Comparison of ENCODE assay signal across 8 mouse cellular contexts in genomic region chr10:79746774-79747151, GRCm38 (mm10). TPM values are rescaled to one million over a fixed set of nuclear protein-coding genes. Genes with fewer than 3 reads are reported as not detected.
A peak's percentile ranks its signal among the peaks of the same experiment; 100 is the strongest.
DNase-seq lines count a peak whose midpoint lies in the region; ATAC-seq lines count a peak whose summit lies in the region.

No protein-coding gene starts in this region.

- H3K4me2 ChIP-seq in kidney, embryonic 14.5 days (replicated peaks; ENCODE audit: low read depth, low read length) = peak overlapping the region; percentile 38
- H3K4me2 ChIP-seq in embryonic facial prominence, embryonic 13.5 days = peak overlapping the region; percentile 64
- peak overlapping the region; percentile 48 for H3K4me2 ChIP-seq in intestine, embryonic 16.5 days (ENCODE audit: low read depth, low read length)
- peak overlapping the region; percentile 59 for H3K4me2 ChIP-seq in midbrain, embryonic 14.5 days (ENCODE audit: low read length)

- no peaks in the 10 kb centered on the region for H3K27me3 ChIP-seq in kidney, embryonic 14.5 days (ENCODE audit: control insufficient read depth, insufficient read depth, low read length)
- no peaks in the 10 kb centered on the region for H3K27me3 ChIP-seq in embryonic facial prominence, embryonic 13.5 days
- no peaks in the 10 kb centered on the region for H3K27me3 ChIP-seq in intestine, embryonic 16.5 days (replicated peaks; ENCODE audit: control insufficient read depth, insufficient read depth, low read length)
- H3K27me3 ChIP-seq in midbrain, embryonic 14.5 days (ENCODE audit: control insufficient read depth, insufficient read depth, low read length) = no peaks in the 10 kb centered on the region

- no peak overlapping the region; the same call in 1 of the 2 replicates for H3K4me3 ChIP-seq in kidney, embryonic 14.5 days (ENCODE audit: low read length)
- peak overlapping the region; percentile 72 for H3K4me3 ChIP-seq in embryonic facial prominence, embryonic 13.5 days
- peak overlapping the region; percentile 27 for H3K4me3 ChIP-seq in intestine, embryonic 16.5 days (ENCODE audit: low read length)
- H3K4me3 ChIP-seq in midbrain, embryonic 14.5 days (replicated peaks; ENCODE audit: low read depth, low read length) = peak overlapping the region; percentile 65; the same call in 1 of the 2 replicates

- no peaks in the 10 kb centered on the region for H3K9me3 ChIP-seq in kidney, embryonic 14.5 days (ENCODE audit: control insufficient read depth, low read length)
- H3K9me3 ChIP-seq in embryonic facial prominence, embryonic 13.5 days = no peaks in the 10 kb centered on the region
- no peaks in the 10 kb centered on the region for H3K9me3 ChIP-seq in intestine, embryonic 16.5 days (ENCODE audit: control insufficient read depth, low read length)
- no peaks in the 10 kb centered on the region for H3K9me3 ChIP-seq in midbrain, embryonic 14.5 days (ENCODE audit: control insufficient read depth, low read length)

- H3K36me3 ChIP-seq in kidney, embryonic 14.5 days (ENCODE audit: control insufficient read depth, insufficient read depth, low read length) = peaks cover 24% of the 10 kb centered on the region
- peaks cover 29% of the 10 kb centered on the region for H3K36me3 ChIP-seq in embryonic facial prominence, embryonic 13.5 days
- peaks cover 21% of the 10 kb centered on the region for H3K36me3 ChIP-seq in intestine, embryonic 16.5 days (ENCODE audit: control insufficient read depth, insufficient read depth, low read length)
- H3K36me3 ChIP-seq in midbrain, embryonic 14.5 days (ENCODE audit: control insufficient read depth, insufficient read depth, low read length) = peaks cover 23% of the 10 kb centered on the region

- H3K27ac ChIP-seq in kidney, embryonic 14.5 days (ENCODE audit: low read depth, low read length) = no peak overlapping the region
- no peak overlapping the region for H3K27ac ChIP-seq in embryonic facial prominence, embryonic 13.5 days
- H3K27ac ChIP-seq in intestine, embryonic 16.5 days (ENCODE audit: low read length) = no peak overlapping the region
- no peak overlapping the region for H3K27ac ChIP-seq in midbrain, embryonic 14.5 days (replicated peaks; ENCODE audit: low read depth, low read length)

- H3K4me1 ChIP-seq in kidney, embryonic 14.5 days (ENCODE audit: control insufficient read depth, insufficient read depth, low read length) = no peaks in the 10 kb centered on the region
- peaks cover 13% of the 10 kb centered on the region for H3K4me1 ChIP-seq in embryonic facial prominence, embryonic 13.5 days
- H3K4me1 ChIP-seq in intestine, embryonic 16.5 days (ENCODE audit: control insufficient read depth, insufficient read depth, low read length) = peaks cover 10% of the 10 kb centered on the region
- peaks cover 10% of the 10 kb centered on the region; the same call in 1 of the 2 replicates for H3K4me1 ChIP-seq in midbrain, embryonic 14.5 days (ENCODE audit: control insufficient read depth, insufficient read depth, low read length)

- peak; percentile 48 for ATAC-seq in kidney, embryonic 14.5 days (ENCODE audit: low FRiP score, low TSS enrichment)
- 0 out of 2 replicates have a peak, but pooled peaks have one; percentile 21 for ATAC-seq in embryonic facial prominence, embryonic 13.5 days (ENCODE audit: insufficient number of reproducible peaks, insufficient read depth, low FRiP score, low TSS enrichment, low read depth)
- ATAC-seq in intestine, embryonic 16.5 days = peak; percentile 77
- peak; percentile 43 for ATAC-seq in midbrain, embryonic 14.5 days (ENCODE audit: low FRiP score, low TSS enrichment)

- no peak for DNase-seq in kidney, adult 18-20 months
- no peak for DNase-seq in midbrain, embryonic 14.5 days
- DNase-seq in urinary bladder, postnatal 36 days (ENCODE audit: low spot score in 2 of 2) = no peak
- DNase-seq in gastrocnemius, postnatal 10 days = no peak
- no peak for DNase-seq in frontal cortex, adult 2 months (ENCODE audit: extremely low spot score in 1 of 2, low spot score in 1 of 2)

- 24% methylated on average over 6 of the region's 6 CpGs for WGBS in kidney, embryonic 14.5 days
- WGBS in embryonic facial prominence, embryonic 13.5 days = 23% methylated on average over 6 of the region's 6 CpGs
- WGBS in intestine, embryonic 16.5 days = 25% methylated on average over 6 of the region's 6 CpGs
- WGBS in midbrain, embryonic 14.5 days = 23% methylated on average over 6 of the region's 6 CpGs

- H3K9ac ChIP-seq in kidney, embryonic 14.5 days (ENCODE audit: low read depth, low read length) = peak overlapping the region; percentile 38; the same call in 1 of the 2 replicates
- peak overlapping the region; percentile 58 for H3K9ac ChIP-seq in embryonic facial prominence, embryonic 13.5 days
- peak overlapping the region; percentile 51; the same call in 1 of the 2 replicates for H3K9ac ChIP-seq in intestine, embryonic 16.5 days (ENCODE audit: low read depth, low read length)
- no peak overlapping the region for H3K9ac ChIP-seq in midbrain, embryonic 14.5 days (replicated peaks; ENCODE audit: low read length)

RNA-seq across cellular contexts. Expression of gene Polrmt, which starts 0.4 kb away (rescaled TPM):
- polyA plus RNA-seq in kidney, embryonic 14.5 days (2014; fragmentation: Nextera tagmentation; extraction: Ambion mirVana) = 33.2 and 38.9 TPM in 2 replicates
- polyA plus RNA-seq in embryonic facial prominence, embryonic 13.5 days (2015; fragmentation: Nextera tagmentation; extraction: Ambion mirVana) = 42.8 and 50.9 TPM in 2 replicates
- 38.8 and 40.5 TPM in 2 replicates for polyA plus RNA-seq in intestine, embryonic 16.5 days (2015; fragmentation: Nextera tagmentation; extraction: Ambion mirVana)
- 35.9 and 39.8 TPM in 2 replicates for polyA plus RNA-seq in midbrain, embryonic 14.5 days (2014; fragmentation: Nextera tagmentation; extraction: Ambion mirVana)
- 10 to 100 TPM; 20.8 to 24.6 TPM for total RNA-seq in gastrocnemius, postnatal 10 days (2021)
- polyA plus RNA-seq in frontal cortex, adult 2 months (2012; rRNA removed) = 60.7 and 62.2 TPM in 2 replicates

RNA-seq across cellular contexts. Expression of gene Fgf22, which starts 8.1 kb away (rescaled TPM):
- 0.11 and 0.61 TPM in 2 replicates for polyA plus RNA-seq in kidney, embryonic 14.5 days (2014; fragmentation: Nextera tagmentation; extraction: Ambion mirVana)
- polyA plus RNA-seq in embryonic facial prominence, embryonic 13.5 days (2015; fragmentation: Nextera tagmentation; extraction: Ambion mirVana) = 0.54 and 0.80 TPM in 2 replicates
- polyA plus RNA-seq in intestine, embryonic 16.5 days (2015; fragmentation: Nextera tagmentation; extraction: Ambion mirVana) = 0.26 TPM in 1 of 2 replicates, not detected in the other
- polyA plus RNA-seq in midbrain, embryonic 14.5 days (2014; fragmentation: Nextera tagmentation; extraction: Ambion mirVana) = 0.87 and 1.0 TPM in 2 replicates
- not detected for total RNA-seq in gastrocnemius, postnatal 10 days (2021)
- 6.2 and 6.9 TPM in 2 replicates for polyA plus RNA-seq in frontal cortex, adult 2 months (2012; rRNA removed)

RNA-seq across cellular contexts. Expression of gene Rnf126, which starts 20.0 kb away (rescaled TPM):
- polyA plus RNA-seq in kidney, embryonic 14.5 days (2014; fragmentation: Nextera tagmentation; extraction: Ambion mirVana) = 95.9 and 104 TPM in 2 replicates
- polyA plus RNA-seq in embryonic facial prominence, embryonic 13.5 days (2015; fragmentation: Nextera tagmentation; extraction: Ambion mirVana) = 79.2 and 96.5 TPM in 2 replicates
- 39.7 and 56.6 TPM in 2 replicates for polyA plus RNA-seq in intestine, embryonic 16.5 days (2015; fragmentation: Nextera tagmentation; extraction: Ambion mirVana)
- polyA plus RNA-seq in midbrain, embryonic 14.5 days (2014; fragmentation: Nextera tagmentation; extraction: Ambion mirVana) = 92.8 and 94.6 TPM in 2 replicates
- 10 to 100 TPM; 35.2 to 36.1 TPM for total RNA-seq in gastrocnemius, postnatal 10 days (2021)
- polyA plus RNA-seq in frontal cortex, adult 2 months (2012; rRNA removed) = 140 and 166 TPM in 2 replicates

RNA-seq across cellular contexts. Expression of gene Fstl3, which starts 30.3 kb away (rescaled TPM):
- polyA plus RNA-seq in kidney, embryonic 14.5 days (2014; fragmentation: Nextera tagmentation; extraction: Ambion mirVana) = 4.9 and 8.2 TPM in 2 replicates
- 7.5 and 8.3 TPM in 2 replicates for polyA plus RNA-seq in embryonic facial prominence, embryonic 13.5 days (2015; fragmentation: Nextera tagmentation; extraction: Ambion mirVana)
- 15.1 and 16.6 TPM in 2 replicates for polyA plus RNA-seq in intestine, embryonic 16.5 days (2015; fragmentation: Nextera tagmentation; extraction: Ambion mirVana)
- polyA plus RNA-seq in midbrain, embryonic 14.5 days (2014; fragmentation: Nextera tagmentation; extraction: Ambion mirVana) = 0.80 and 1.5 TPM in 2 replicates
- total RNA-seq in gastrocnemius, postnatal 10 days (2021) = 1 to 10 TPM; 1.1 to 1.6 TPM
- 5.6 and 7.0 TPM in 2 replicates for polyA plus RNA-seq in frontal cortex, adult 2 months (2012; rRNA removed)

RNA-seq across cellular contexts. Expression of gene Hcn2, which starts 30.3 kb away (rescaled TPM):
- polyA plus RNA-seq in kidney, embryonic 14.5 days (2014; fragmentation: Nextera tagmentation; extraction: Ambion mirVana) = 0.11 and 0.14 TPM in 2 replicates
- polyA plus RNA-seq in embryonic facial prominence, embryonic 13.5 days (2015; fragmentation: Nextera tagmentation; extraction: Ambion mirVana) = 0.10 and 0.12 TPM in 2 replicates
- 0.04 TPM in 1 of 2 replicates, not detected in the other for polyA plus RNA-seq in intestine, embryonic 16.5 days (2015; fragmentation: Nextera tagmentation; extraction: Ambion mirVana)
- polyA plus RNA-seq in midbrain, embryonic 14.5 days (2014; fragmentation: Nextera tagmentation; extraction: Ambion mirVana) = 0.89 and 1.9 TPM in 2 replicates
- under 1 TPM; 0.86 to 0.96 TPM for total RNA-seq in gastrocnemius, postnatal 10 days (2021)
- 119 and 124 TPM in 2 replicates for polyA plus RNA-seq in frontal cortex, adult 2 months (2012; rRNA removed)

Comparison
In these comparisons a context has a peak if more than half of its experiments do, and no peak if none do; other contexts are left out.
1. ATAC-seq: peak in every context shown above with its lines; median percentile 77 in intestine, embryonic 16.5 days; 48 in kidney, embryonic 14.5 days; 43 in midbrain, embryonic 14.5 days; 21 in embryonic facial prominence, embryonic 13.5 days.